Comparison of ENCODE assay signal across 28 mouse cellular contexts in genomic region chr12:117653920-117654472, GRCm38 (mm10).
DNase-seq lines count a peak whose midpoint lies in the region; ATAC-seq and TF ChIP-seq lines count a peak whose summit lies in the region.
"Had no signal": no experiment of that assay in that cellular context is flagged by ENCODE, and none has a peak within 500 bp of the region (broad histone marks: within the 10 kb centered on the region; RNA-seq: fewer than 3 reads in every experiment).

No protein-coding gene starts in this region.

- no peak overlapping the region for H3K4me3 ChIP-seq in kidney, embryonic 14.5 days (ENCODE audit: low read length)
- H3K4me3 ChIP-seq in kidney, adult 2 months (ENCODE audit: insufficient read depth, low read depth, low read length): no peak overlapping the region
- H3K4me3 ChIP-seq in lung, embryonic 15.5 days: no peak overlapping the region
- H3K4me3 ChIP-seq: embryonic facial prominence, embryonic 15.5 days; forebrain, embryonic 12.5 days; hindbrain, embryonic 10.5 days; hindbrain, embryonic 15.5 days; layer of hippocampus, adult 2 months; left cerebral cortex, adult 2 months; limb, embryonic 12.5 days; liver, embryonic 12.5 days; midbrain, embryonic 15.5 days; stomach, embryonic 15.5 days had no signal

- no peaks in the 10 kb centered on the region for H3K9me3 ChIP-seq in kidney, embryonic 14.5 days (ENCODE audit: control insufficient read depth, low read length)
- H3K9me3 ChIP-seq in lung, embryonic 15.5 days: no peaks in the 10 kb centered on the region
- H3K9me3 ChIP-seq: embryonic facial prominence, embryonic 15.5 days; forebrain, embryonic 12.5 days; hindbrain, embryonic 10.5 days; hindbrain, embryonic 15.5 days; limb, embryonic 12.5 days; liver, embryonic 12.5 days; midbrain, embryonic 15.5 days; stomach, embryonic 15.5 days had no signal

- peak; percentile 39; the same call in 1 of the 2 replicates for ATAC-seq in kidney, embryonic 14.5 days (ENCODE audit: low FRiP score, low TSS enrichment)
- ATAC-seq in lung, embryonic 15.5 days (ENCODE audit: borderline replicate concordance, extremely low read depth, low FRiP score, low TSS enrichment): peak; percentile 81
- ATAC-seq: forebrain, postnatal 0 days; inflammation-experienced regulatory T-cells, adult 6 months; liver, embryonic 12.5 days; midbrain, embryonic 15.5 days had no signal

- H3K27ac ChIP-seq in kidney, embryonic 14.5 days (ENCODE audit: low read depth, low read length): no peak overlapping the region
- H3K27ac ChIP-seq in kidney, adult 2 months (ENCODE audit: insufficient read depth, low read depth, low read length): no peak overlapping the region
- no peak overlapping the region for H3K27ac ChIP-seq in lung, embryonic 15.5 days
- H3K27ac ChIP-seq: embryonic facial prominence, embryonic 15.5 days; forebrain, embryonic 12.5 days; hindbrain, embryonic 10.5 days; hindbrain, embryonic 15.5 days; layer of hippocampus, adult 2 months; left cerebral cortex, adult 2 months; limb, embryonic 12.5 days; liver, embryonic 12.5 days; midbrain, embryonic 15.5 days; stomach, embryonic 15.5 days had no signal

- H3K4me2 ChIP-seq in kidney, embryonic 14.5 days (replicated peaks; ENCODE audit: low read depth, low read length): no peak overlapping the region
- H3K4me2 ChIP-seq in lung, embryonic 15.5 days: no peak overlapping the region
- H3K4me2 ChIP-seq: embryonic facial prominence, embryonic 15.5 days; forebrain, embryonic 12.5 days; hindbrain, embryonic 15.5 days; limb, embryonic 12.5 days; liver, embryonic 12.5 days; midbrain, embryonic 15.5 days; stomach, embryonic 15.5 days had no signal

- no peak for TF ChIP-seq CTCF in kidney, adult 2 months (conservative IDR thresholded peaks at IDR 0.05; ENCODE audit: insufficient read depth, insufficient read length, low read depth, low read length)

- 82% methylated on average over 8 of the region's 8 CpGs for WGBS in kidney, embryonic 14.5 days
- WGBS in kidney, adult 2 months: 87% methylated on average over 8 of the region's 8 CpGs
- 71% methylated on average over 8 of the region's 8 CpGs for WGBS in lung, embryonic 15.5 days

- H3K9ac ChIP-seq in kidney, embryonic 14.5 days (ENCODE audit: low read depth, low read length): no peak overlapping the region
- H3K9ac ChIP-seq in lung, embryonic 15.5 days: no peak overlapping the region
- H3K9ac ChIP-seq: embryonic facial prominence, embryonic 15.5 days; forebrain, embryonic 12.5 days; forebrain, postnatal 0 days; hindbrain, embryonic 15.5 days; limb, embryonic 12.5 days; liver, embryonic 12.5 days; midbrain, embryonic 15.5 days; stomach, embryonic 15.5 days had no signal

- TF ChIP-seq POLR2A in kidney, adult 2 months (IDR thresholded peaks at IDR 0.05; ENCODE audit: low read depth, low read length): no peak

- no peaks in the 10 kb centered on the region for H3K36me3 ChIP-seq in kidney, embryonic 14.5 days (ENCODE audit: control insufficient read depth, insufficient read depth, low read length)
- H3K36me3 ChIP-seq in kidney, adult 2 months (ENCODE audit: control insufficient read depth, insufficient read depth, low read length): no peaks in the 10 kb centered on the region
- no peaks in the 10 kb centered on the region for H3K36me3 ChIP-seq in lung, embryonic 15.5 days
- H3K36me3 ChIP-seq: embryonic facial prominence, embryonic 15.5 days; forebrain, embryonic 12.5 days; G1E; hindbrain, embryonic 10.5 days; hindbrain, embryonic 15.5 days; limb, embryonic 12.5 days; liver, embryonic 12.5 days; midbrain, embryonic 15.5 days; stomach, embryonic 15.5 days had no signal

- H3K4me1 ChIP-seq in kidney, embryonic 14.5 days (ENCODE audit: control insufficient read depth, insufficient read depth, low read length): no peaks in the 10 kb centered on the region
- no peaks in the 10 kb centered on the region for H3K4me1 ChIP-seq in kidney, adult 2 months (ENCODE audit: control insufficient read depth, insufficient read depth, low read length)
- H3K4me1 ChIP-seq in lung, embryonic 15.5 days: no peaks in the 10 kb centered on the region
- H3K4me1 ChIP-seq: embryonic facial prominence, embryonic 15.5 days; hindbrain, embryonic 15.5 days; limb, embryonic 12.5 days; liver, embryonic 12.5 days; midbrain, embryonic 15.5 days; stomach, embryonic 15.5 days had no signal

- H3K27me3 ChIP-seq in kidney, embryonic 14.5 days (ENCODE audit: control insufficient read depth, insufficient read depth, low read length): no peaks in the 10 kb centered on the region
- H3K27me3 ChIP-seq in kidney, adult 2 months (replicated peaks; ENCODE audit: control insufficient read depth, insufficient read depth, low read length): no peaks in the 10 kb centered on the region
- H3K27me3 ChIP-seq in lung, embryonic 15.5 days: no peaks in the 10 kb centered on the region
- H3K27me3 ChIP-seq: CH12.LX; embryonic facial prominence, embryonic 15.5 days; forebrain, embryonic 12.5 days; hindbrain, embryonic 15.5 days; limb, embryonic 12.5 days; liver, embryonic 12.5 days; midbrain, embryonic 15.5 days; stomach, embryonic 15.5 days had no signal

- DNase-seq in kidney, adult 2 months: no peak
- no peak for DNase-seq in lung, postnatal 36 days
- DNase-seq in R1 (ENCODE audit: low read depth, low spot score): peak; percentile 38
- peak; percentile 37 to 72 for DNase-seq in lung, postnatal 4 days
- DNase-seq: adrenal gland, postnatal 25 days; cerebellum, adult 11-12 months; cerebellum, postnatal 10 days; forebrain, postnatal 0 days; gastrocnemius, postnatal 10 days; heart, postnatal 14 days; kidney, adult 11 months; kidney, postnatal 36 days; right cerebral cortex, postnatal 25 days had no signal

Comparison
In these comparisons a context has a peak if more than half of its experiments do, and no peak if none do; other contexts are left out.
1. DNase-seq: peak in R1 (single experiment) and lung, postnatal 4 days (2 of 2); none in kidney, adult 2 months (single experiment) and lung, postnatal 36 days (single experiment).